Mouse (Mus musculus): ENCODE data around the gene Gm7697.
"Not testable (repeated sequence)": the region's sequence is repeated elsewhere in the genome, so short reads cannot be mapped to it uniquely, and the experiment has no call there.

Gm7697 gene

GRCm38 (mm10) chr8:69522876-69523275, at the start of gene Gm7697:
TSS of gene Gm7697 (minus strand) at chr8:69522976.
- not testable (repeated sequence) for DNase-seq

GRCm38 (mm10) chr8:69551249-69551648, 28.5 kb upstream of the Gm7697 start:
- DNase-seq, result not testable (repeated sequence)

- DNase-seq, result peak; percentile 31 to 61
Observed at GRCm38 (mm10) chr8:69549556-69549955, 26.8 kb upstream of the Gm7697 start.

GRCm38 (mm10) chr8:69548114-69548513, 25.3 kb upstream of the Gm7697 start:
- not testable (repeated sequence) for DNase-seq

- DNase-seq, result not testable (repeated sequence)
Observed at GRCm38 (mm10) chr8:69547208-69547607, 24.4 kb upstream of the Gm7697 start.

DNA sequence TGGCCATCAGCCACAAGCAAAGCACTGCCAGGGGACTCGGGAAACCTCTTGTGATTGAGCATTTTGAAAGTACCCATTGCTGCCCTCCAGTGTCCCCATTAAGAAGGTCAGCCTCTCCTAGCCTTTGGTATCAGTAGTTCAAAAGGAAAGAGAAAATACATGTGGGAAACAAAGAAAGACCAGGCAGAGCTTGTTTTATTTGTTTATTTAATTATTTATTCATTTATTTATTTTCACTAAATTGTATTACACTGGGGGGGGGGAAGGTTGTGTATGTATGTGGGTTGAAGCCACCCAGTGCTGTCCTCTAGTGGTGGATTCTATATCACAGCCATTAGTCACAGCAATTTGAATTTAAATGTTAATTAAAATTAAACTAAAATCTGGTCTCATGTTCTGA, 22.2 kb upstream of the Gm7697 start:
- peak in 1 of 2 experiments; percentile 21 for DNase-seq

DNA sequence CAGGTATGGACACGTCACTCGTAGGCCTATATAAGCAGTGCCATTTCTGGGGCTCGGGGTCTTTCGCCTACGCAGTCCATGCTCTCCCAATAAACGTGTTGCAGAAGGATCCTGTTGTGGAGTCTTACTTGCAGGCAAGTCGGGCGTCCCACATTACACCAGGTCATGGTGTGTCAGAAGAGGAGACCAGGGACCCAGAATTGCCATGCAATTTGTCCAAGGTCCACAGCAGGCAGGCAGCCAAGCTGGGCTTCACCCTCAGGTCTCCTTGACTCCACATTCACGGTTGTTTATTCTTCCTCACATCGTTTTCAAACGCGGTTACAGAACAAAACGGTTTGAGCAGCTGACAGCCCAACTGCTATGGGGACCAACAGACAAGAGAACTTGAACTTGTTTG, 21.7 kb upstream of the Gm7697 start:
- peak; percentile 24 to 37 for DNase-seq

DNA sequence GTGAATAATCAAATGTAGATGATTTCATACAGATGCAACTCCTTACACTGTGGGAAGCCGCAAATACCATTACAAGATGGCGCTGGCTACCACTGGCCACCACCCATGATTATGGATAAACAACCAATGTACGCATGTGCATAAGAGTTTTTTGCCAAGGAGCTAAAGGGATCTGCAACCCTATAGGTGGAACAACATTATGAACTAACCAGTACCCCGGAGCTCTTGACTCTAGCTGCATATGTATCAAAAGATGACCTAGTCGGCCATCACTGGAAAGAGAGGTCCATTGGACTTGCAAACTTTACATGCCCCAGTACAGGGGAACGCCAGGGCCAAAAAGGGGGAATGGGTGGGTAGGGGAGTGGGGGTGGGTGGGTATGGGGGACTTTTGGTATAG, 21.2 kb upstream of the Gm7697 start:
- DNase-seq, result not testable (repeated sequence)

DNA sequence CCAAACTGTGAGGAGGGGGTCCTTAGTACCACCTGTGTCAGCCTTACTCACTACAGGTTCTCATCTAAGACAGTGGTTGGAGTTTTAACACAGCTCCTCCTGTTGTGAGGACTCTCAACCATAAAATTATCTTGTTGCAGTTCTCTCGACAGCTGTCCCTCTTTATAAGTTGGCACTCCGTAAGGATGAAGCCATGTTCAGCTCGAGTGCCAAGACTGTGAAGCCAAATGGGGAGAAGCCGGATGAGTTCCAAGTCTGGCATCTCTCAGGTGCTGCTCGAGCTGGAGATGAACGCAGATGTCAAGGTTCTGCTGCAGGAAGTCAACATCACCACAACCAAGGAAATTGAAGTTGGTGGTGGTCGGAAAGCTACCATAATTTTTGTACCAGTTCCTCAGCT, 18.0 kb upstream of the Gm7697 start:
- not testable (repeated sequence) for DNase-seq

- DNase-seq, result not testable (repeated sequence)
Observed at GRCm38 (mm10) chr8:69540331-69540730, 17.6 kb upstream of the Gm7697 start.

GRCm38 (mm10) chr8:69474946-69475345, 47.8 kb downstream of the Gm7697 start:
- DNase-seq, result not testable (repeated sequence)

- DNase-seq, result not testable (repeated sequence)
Observed at GRCm38 (mm10) chr8:69453465-69453864, 69.3 kb downstream of the Gm7697 start, which contains the start of gene Gm9495. TSS of gene Gm9495 (minus strand) at chr8:69453565.
